15 mouse cellular contexts compared by ENCODE assay signal in genomic region chr11:11880351-11880750, GRCm38 (mm10). TPM values are rescaled to one million over a fixed set of nuclear protein-coding genes. Genes with fewer than 3 reads are reported as not detected.
DNase-seq lines count a peak whose midpoint lies in the region; ATAC-seq and TF ChIP-seq lines count a peak whose summit lies in the region.
"Had no signal": no experiment of that assay in that cellular context is flagged by ENCODE, and none has a peak within 500 bp of the region (broad histone marks: within the 10 kb centered on the region; RNA-seq: fewer than 3 reads in every experiment).

No protein-coding gene starts in this region.

- peak overlapping the region; percentile 72 to 89 for H3K27ac ChIP-seq in heart, embryonic 14.5 days (replicated peaks in 1 of 2; ENCODE audit: control insufficient read depth in 1 of 2, insufficient read depth in 1 of 2, low read depth in 2 of 2, low read length in 2 of 2)
- H3K27ac ChIP-seq in lung, embryonic 16.5 days (ENCODE audit: low read length): peak overlapping the region; percentile 24; the same call in 1 of the 2 replicates
- peak overlapping the region; percentile 95 for H3K27ac ChIP-seq in intestine, embryonic 15.5 days
- H3K27ac ChIP-seq in stomach, embryonic 16.5 days (ENCODE audit: low read length): peak overlapping the region; percentile 99

- no peaks in the 10 kb centered on the region for H3K27me3 ChIP-seq in heart, embryonic 14.5 days (ENCODE audit: control insufficient read depth, insufficient read depth, low read length)
- H3K27me3 ChIP-seq in lung, embryonic 16.5 days (ENCODE audit: control insufficient read depth, insufficient read depth, low read depth, low read length): no peaks in the 10 kb centered on the region
- H3K27me3 ChIP-seq in intestine, embryonic 15.5 days (replicated peaks): no peaks in the 10 kb centered on the region
- H3K27me3 ChIP-seq in stomach, embryonic 16.5 days (ENCODE audit: control insufficient read depth, insufficient read depth, low read length): no peaks in the 10 kb centered on the region
- H3K27me3 ChIP-seq: midbrain, embryonic 12.5 days had no signal

- peaks cover 29 to 60% of the 10 kb centered on the region in 2 experiments for H3K4me1 ChIP-seq in heart, embryonic 14.5 days (ENCODE audit: control insufficient read depth in 2 of 2, insufficient read depth in 2 of 2, low read length in 2 of 2)
- H3K4me1 ChIP-seq in lung, embryonic 16.5 days (replicated peaks; ENCODE audit: control insufficient read depth, insufficient read depth, low read length): peaks cover 37% of the 10 kb centered on the region
- peaks cover 3% of the 10 kb centered on the region; the same call in 1 of the 2 replicates for H3K4me1 ChIP-seq in lung, adult 2 months (ENCODE audit: control insufficient read depth, insufficient read depth, low read length)
- H3K4me1 ChIP-seq in intestine, embryonic 15.5 days (replicated peaks): peaks cover 32% of the 10 kb centered on the region
- peaks cover 34% of the 10 kb centered on the region for H3K4me1 ChIP-seq in stomach, embryonic 16.5 days (ENCODE audit: control insufficient read depth, insufficient read depth, low read length)

- H3K4me3 ChIP-seq in heart, embryonic 14.5 days (ENCODE audit: control insufficient read depth in 1 of 2, insufficient read depth in 1 of 2, low read depth in 1 of 2, low read length in 2 of 2): no peak overlapping the region
- no peak overlapping the region for H3K4me3 ChIP-seq in lung, embryonic 16.5 days (ENCODE audit: low read length)
- no peak overlapping the region for H3K4me3 ChIP-seq in lung, adult 2 months (replicated peaks; ENCODE audit: extremely low read depth, low read depth, low read length)
- no peak overlapping the region for H3K4me3 ChIP-seq in intestine, embryonic 15.5 days (replicated peaks)
- H3K4me3 ChIP-seq in stomach, embryonic 16.5 days (replicated peaks; ENCODE audit: low read length): no peak overlapping the region
- H3K4me3 ChIP-seq: midbrain, embryonic 12.5 days had no signal

- TF ChIP-seq CTCF in lung, adult 2 months (IDR thresholded peaks at IDR 0.05; ENCODE audit: insufficient read depth, low read length): no peak

- 85% methylated on average over 7 of the region's 7 CpGs for WGBS in heart, embryonic 14.5 days
- WGBS in lung, embryonic 16.5 days: 81% methylated on average over 7 of the region's 7 CpGs
- 88% methylated on average over 7 of the region's 7 CpGs for whole genome bisulfite sequencing in lung, adult 2 months
- WGBS in intestine, embryonic 15.5 days: 72% methylated on average over 7 of the region's 7 CpGs
- 80% methylated on average over 7 of the region's 7 CpGs for WGBS in stomach, embryonic 16.5 days

- H3K9me3 ChIP-seq in heart, embryonic 14.5 days (ENCODE audit: control insufficient read depth, low read length): no peaks in the 10 kb centered on the region
- H3K9me3 ChIP-seq in lung, embryonic 16.5 days (ENCODE audit: control insufficient read depth, low read length): no peaks in the 10 kb centered on the region
- H3K9me3 ChIP-seq in intestine, embryonic 15.5 days: no peaks in the 10 kb centered on the region
- H3K9me3 ChIP-seq in stomach, embryonic 16.5 days (replicated peaks; ENCODE audit: control insufficient read depth, low read length): no peaks in the 10 kb centered on the region
- H3K9me3 ChIP-seq: midbrain, embryonic 12.5 days had no signal

- no peaks in the 10 kb centered on the region for H3K36me3 ChIP-seq in heart, embryonic 14.5 days (ENCODE audit: control insufficient read depth, insufficient read depth, low read length)
- H3K36me3 ChIP-seq in lung, embryonic 16.5 days (ENCODE audit: control insufficient read depth, insufficient read depth, low read length): no peaks in the 10 kb centered on the region
- no peaks in the 10 kb centered on the region for H3K36me3 ChIP-seq in intestine, embryonic 15.5 days
- no peaks in the 10 kb centered on the region for H3K36me3 ChIP-seq in stomach, embryonic 16.5 days (ENCODE audit: control insufficient read depth, insufficient read depth, low read length)
- H3K36me3 ChIP-seq: midbrain, embryonic 12.5 days had no signal

- no peak for ATAC-seq in heart, embryonic 14.5 days (ENCODE audit: insufficient number of reproducible peaks, insufficient read depth, low FRiP score, low read depth)
- ATAC-seq in lung, embryonic 16.5 days (ENCODE audit: low read depth): no peak
- ATAC-seq in intestine, embryonic 15.5 days: no peak
- ATAC-seq in stomach, embryonic 16.5 days (ENCODE audit: insufficient read depth, low FRiP score): no peak

- no peak overlapping the region for H3K4me2 ChIP-seq in heart, embryonic 14.5 days (ENCODE audit: low read length)
- no peak overlapping the region for H3K4me2 ChIP-seq in lung, embryonic 16.5 days (ENCODE audit: low read depth, low read length)
- no peak overlapping the region for H3K4me2 ChIP-seq in intestine, embryonic 15.5 days (replicated peaks)
- H3K4me2 ChIP-seq in stomach, embryonic 16.5 days (ENCODE audit: low read depth, low read length): no peak overlapping the region
- H3K4me2 ChIP-seq: midbrain, embryonic 12.5 days had no signal

- H3K9ac ChIP-seq in heart, embryonic 14.5 days (ENCODE audit: low read length): 0 out of 2 replicates have a peak overlapping the region, but pooled peaks have one; percentile 6
- no peak overlapping the region for H3K9ac ChIP-seq in lung, embryonic 16.5 days (ENCODE audit: low read length)
- no peak overlapping the region for H3K9ac ChIP-seq in intestine, embryonic 15.5 days
- no peak overlapping the region for H3K9ac ChIP-seq in stomach, embryonic 16.5 days (ENCODE audit: low read length)
- H3K9ac ChIP-seq: midbrain, embryonic 12.5 days had no signal

- no peak for TF ChIP-seq POLR2A in lung, adult 2 months (IDR thresholded peaks at IDR 0.05; ENCODE audit: borderline replicate concordance, extremely low read depth, low read depth, low read length)

- DNase-seq in heart, adult 18-20 months: no peak
- DNase-seq in lung, adult 2 months: no peak
- no peak for DNase-seq in frontal cortex, postnatal 36 days (ENCODE audit: low spot score in 2 of 2)
- no peak for DNase-seq in embryo, embryonic 11 days
- DNase-seq: cerebellum, adult 11-12 months; kidney, adult 11 months; kidney, postnatal 14 days; lung, postnatal 36 days; right cerebral cortex, postnatal 25 days; thymus, postnatal 25 days had no signal

RNA-seq across cellular contexts. Expression of gene Ddc, which starts 17.6 kb away (rescaled TPM):
- polyA plus RNA-seq in heart, embryonic 14.5 days (2014; fragmentation: Nextera tagmentation; extraction: Ambion mirVana): 114 and 117 TPM in 2 replicates
- 1 to 10 TPM; 1.3 to 1.9 TPM for total RNA-seq in heart, adult 18-20 months (2021)
- polyA plus RNA-seq in lung, embryonic 16.5 days (2015; fragmentation: Nextera tagmentation; extraction: Ambion mirVana): 15.9 and 17.7 TPM in 2 replicates
- polyA plus RNA-seq in lung, adult 2 months (2012; rRNA removed): 1.5 and 3.6 TPM in 2 replicates
- polyA plus RNA-seq in intestine, embryonic 15.5 days (2015; fragmentation: Nextera tagmentation; extraction: Ambion mirVana): 46.3 and 52.2 TPM in 2 replicates
- 48.7 and 49.1 TPM in 2 replicates for polyA plus RNA-seq in stomach, embryonic 16.5 days (2015; fragmentation: Nextera tagmentation; extraction: Ambion mirVana)

Comparison
In these comparisons a context has a peak if more than half of its experiments do, and no peak if none do; other contexts are left out.
1. H3K27ac ChIP-seq: peak in every context shown above with its lines; median percentile 99 in stomach, embryonic 16.5 days; 95 in intestine, embryonic 15.5 days; 80 in heart, embryonic 14.5 days; 24 in lung, embryonic 16.5 days.